Mouse (Mus musculus) thymus, adult 2 months (tissue): ENCODE measurements around the gene Sdr39u1.

Experiments used
- CTCF ChIP-seq: fragments of 200-500 bp; IDR thresholded peaks from 2 replicates; pipeline ENCODE4 v1.5.1; 2012; ENCODE audit warnings: mild to moderate bottlenecking, control low read depth, low read length, moderate library complexity, borderline replicate concordance; ENCODE audit not compliant: control insufficient read depth, poor library complexity, insufficient read depth; ENCODE audit errors: extremely low read depth
- POLR2A ChIP-seq: fragments of 200-500 bp; IDR thresholded peaks from 2 replicates; pipeline ENCODE4 v1.6.1; 2012; ENCODE audit warnings: mild to moderate bottlenecking, low read length, control low read depth, moderate library complexity; ENCODE audit not compliant: control insufficient read depth, poor library complexity, insufficient read depth; ENCODE audit errors: extremely low read depth

DNA sequence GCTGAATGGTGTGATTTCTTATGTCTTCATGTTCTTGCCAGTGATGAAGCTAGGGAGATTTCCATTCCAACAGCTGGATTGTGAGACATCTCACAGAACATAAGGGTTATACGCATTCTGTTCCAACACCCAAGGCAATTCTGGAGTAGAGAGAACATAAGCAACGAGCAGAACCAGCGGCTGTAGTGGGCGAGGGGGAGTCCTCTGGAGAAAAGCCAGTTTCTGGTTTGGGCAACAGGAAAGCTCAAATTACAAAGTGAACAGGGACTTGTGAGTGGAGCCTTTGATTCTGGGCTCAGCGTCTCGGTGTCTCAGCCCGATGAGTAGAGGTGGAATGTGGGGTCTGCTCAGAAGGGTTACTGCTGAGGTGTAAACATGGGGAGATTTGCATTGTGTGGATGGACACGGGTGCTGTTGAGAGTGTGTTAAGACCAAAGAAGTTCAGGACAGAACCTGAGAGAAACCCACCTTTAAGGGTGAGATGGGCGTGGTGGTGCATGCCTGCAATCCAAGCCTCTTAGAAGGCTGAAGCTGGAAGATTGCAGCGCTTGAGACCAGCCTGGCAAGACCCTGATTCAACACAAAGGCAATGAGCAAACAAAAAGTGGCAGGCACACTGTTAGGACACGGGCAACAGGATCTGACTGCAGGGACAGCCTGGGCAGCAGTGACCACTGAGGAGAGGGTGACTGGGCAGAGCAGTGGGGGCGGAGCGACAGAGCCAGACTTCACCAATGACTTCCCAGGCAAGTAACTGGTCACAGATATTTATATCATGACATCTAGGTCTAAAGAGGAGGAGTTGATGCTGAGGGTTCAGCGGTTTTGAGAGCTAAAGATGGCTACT is 22.4 kb downstream of the Sdr39u1 start:
- TF ChIP-seq CTCF (no peak), POLR2A (no peak)
